Mouse (Mus musculus) MEL (cell line): ENCODE data around the gene Eef2kmt. TPM values are rescaled to one million over a fixed set of nuclear protein-coding genes. Genes with fewer than 3 reads are reported as not detected.
"Not testable (repeated sequence)": the region's sequence is repeated elsewhere in the genome, so short reads cannot be mapped to it uniquely, and the experiment has no call there.

ENCODE experiments used
- DNase-seq: peaks from one replicate; pipeline ENCODE4 v3.0.0; 2011; ENCODE audit warnings: low read depth, low spot score
- H3K27ac ChIP-seq: 2 replicates; pipeline ENCODE4 v1.5.1; 2012; ENCODE audit warnings: low read depth, mild to moderate bottlenecking, control low read depth, low read length, moderate library complexity; ENCODE audit not compliant: control insufficient read depth
- H3K27me3 ChIP-seq, 2 experiments: fragments of 150-350 bp in 1 of 2; sonication (generic) in 1 of 2; 2 replicates each; pipeline ENCODE4 v1.6.1; 2012; ENCODE audit warnings: low read length in 2 of 2, mild to moderate bottlenecking in 2 of 2, improper control_type of control experiment in 1 of 2, moderate library complexity in 1 of 2; ENCODE audit not compliant: insufficient read depth in 2 of 2, control insufficient read depth in 1 of 2
- H3K36me3 ChIP-seq, 2 experiments: 2 replicates each; pipeline ENCODE4 v1.6.1; 2012 to 2014; ENCODE audit warnings: low read length in 2 of 2, improper control_type of control experiment in 1 of 2, inconsistent platforms in 1 of 2, mild to moderate bottlenecking in 1 of 2; ENCODE audit not compliant: insufficient read depth in 2 of 2, control insufficient read depth in 1 of 2
- H3K4me1 ChIP-seq, 2 experiments: fragments of 150-350 bp in 1 of 2; sonication (generic) in 1 of 2; 2 replicates each; pipeline ENCODE4 v1.6.1; 2012; ENCODE audit warnings: low read length in 2 of 2, improper control_type of control experiment in 1 of 2, mild to moderate bottlenecking in 1 of 2; ENCODE audit not compliant: insufficient read depth in 2 of 2, control insufficient read depth in 1 of 2
- H3K4me3 ChIP-seq, 2 experiments: fragments of 150-350 bp in 1 of 2; sonication (generic) in 1 of 2; 2 replicates each; pipeline ENCODE4 v1.5.1; 2012; ENCODE audit warnings: low read depth in 2 of 2, low read length in 2 of 2, mild to moderate bottlenecking in 2 of 2, moderate library complexity in 2 of 2, control low read depth in 1 of 2, improper control_type of control experiment in 1 of 2; ENCODE audit not compliant: control insufficient read depth in 1 of 2, insufficient read depth in 1 of 2
- H3K79me2 ChIP-seq: 2 replicates; pipeline ENCODE4 v1.6.1; 2012; ENCODE audit warnings: mild to moderate bottlenecking, low read length, moderate library complexity; ENCODE audit not compliant: control insufficient read depth, poor library complexity, insufficient read depth
- H3K9ac ChIP-seq: 2 replicates; pipeline ENCODE4 v1.6.1; 2012; ENCODE audit warnings: low read depth, mild to moderate bottlenecking, control low read depth, low read length, moderate library complexity; ENCODE audit not compliant: control insufficient read depth, poor library complexity, severe bottlenecking
- H3K9me3 ChIP-seq: fragments of 150-350 bp; sonication (generic); replicated peaks from 2 replicates; pipeline ENCODE4 v1.6.1; 2012; ENCODE audit warnings: mild to moderate bottlenecking, low read length, improper control_type of control experiment, moderate library complexity; ENCODE audit not compliant: insufficient read depth
- BHLHE40 ChIP-seq: IDR thresholded peaks from 2 replicates; pipeline ENCODE4 v1.6.1; 2012; ENCODE audit warnings: low read depth, mild to moderate bottlenecking, inconsistent platforms, low read length, improper control_type of control experiment, borderline replicate concordance
- CHD2 ChIP-seq: IDR thresholded peaks from 2 replicates; pipeline ENCODE4 v1.6.1; 2011; ENCODE audit warnings: low read length, improper control_type of control experiment
- E2F4 ChIP-seq: IDR thresholded peaks from 2 replicates; pipeline ENCODE4 v1.6.1; 2011; ENCODE audit warnings: low read depth, low read length, improper control_type of control experiment, borderline replicate concordance
- GABPA ChIP-seq: IDR thresholded peaks from 2 replicates; pipeline ENCODE4 v1.6.1; 2012; ENCODE audit warnings: low read depth, mild to moderate bottlenecking, inconsistent platforms, low read length, improper control_type of control experiment, moderate library complexity
- GATA1 ChIP-seq: IDR thresholded peaks from 2 replicates; pipeline ENCODE4 v1.6.1; 2011; ENCODE audit warnings: low read depth, low read length, improper control_type of control experiment
- HCFC1 ChIP-seq: IDR thresholded peaks from 2 replicates; pipeline ENCODE4 v1.6.1; 2012; ENCODE audit warnings: low read depth, mild to moderate bottlenecking, inconsistent platforms, low read length, improper control_type of control experiment, moderate library complexity
- JUND ChIP-seq: IDR thresholded peaks from 2 replicates; pipeline ENCODE4 v1.6.1; 2011; ENCODE audit warnings: low read depth, mild to moderate bottlenecking, improper control_type of control experiment, low read length
- MAX ChIP-seq: IDR thresholded peaks from 2 replicates; pipeline ENCODE4 v1.6.1; 2011; ENCODE audit warnings: low read length, improper control_type of control experiment
- MEF2A ChIP-seq: IDR thresholded peaks from 2 replicates; pipeline ENCODE4 v1.6.1; 2014; ENCODE audit warnings: low read depth, mild to moderate bottlenecking, inconsistent platforms, low read length, improper control_type of control experiment; ENCODE audit not compliant: poor library complexity, insufficient replicate concordance, severe bottlenecking; ENCODE audit errors: extremely low read depth
- MXI1 ChIP-seq: IDR thresholded peaks from 2 replicates; pipeline ENCODE4 v1.6.1; 2011; ENCODE audit warnings: mild to moderate bottlenecking, low read depth, low read length, improper control_type of control experiment
- MYB ChIP-seq: IDR thresholded peaks from 2 replicates; pipeline ENCODE4 v1.6.1; 2011; ENCODE audit warnings: mild to moderate bottlenecking, low read depth, low read length, improper control_type of control experiment
- MYC ChIP-seq: IDR thresholded peaks from 2 replicates; pipeline ENCODE4 v1.6.1; 2011; ENCODE audit warnings: low read depth, mild to moderate bottlenecking, low read length, improper control_type of control experiment, moderate library complexity
- NELFE ChIP-seq: IDR thresholded peaks from 2 replicates; pipeline ENCODE4 v1.6.1; 2011; ENCODE audit warnings: low read depth, low read length, improper control_type of control experiment
- NRF1 ChIP-seq: IDR thresholded peaks from 2 replicates; pipeline ENCODE4 v1.6.1; 2014; ENCODE audit warnings: low read depth, mild to moderate bottlenecking, inconsistent platforms, low read length, improper control_type of control experiment, moderate library complexity; ENCODE audit not compliant: poor library complexity, insufficient read depth, severe bottlenecking
- POLR2A ChIP-seq, 2 experiments: IDR thresholded peaks; 2 replicates each; pipeline ENCODE4 v1.6.1; 2011 to 2012; ENCODE audit warnings: low read length in 2 of 2, mild to moderate bottlenecking in 2 of 2, control low read depth in 1 of 2, improper control_type of control experiment in 1 of 2, low read depth in 1 of 2, moderate library complexity in 1 of 2; ENCODE audit not compliant: control insufficient read depth in 1 of 2, insufficient read depth in 1 of 2, poor library complexity in 1 of 2
- POLR2AphosphoS5 ChIP-seq: IDR thresholded peaks from 2 replicates; pipeline ENCODE4 v1.6.1; 2012; ENCODE audit warnings: low read depth, borderline replicate concordance, mild to moderate bottlenecking, inconsistent platforms, low read length, moderate library complexity, mixed read lengths
- RCOR1 ChIP-seq: IDR thresholded peaks from 2 replicates; pipeline ENCODE4 v1.6.1; 2012; ENCODE audit warnings: low read depth, mild to moderate bottlenecking, inconsistent platforms, low read length, improper control_type of control experiment
- SIN3A ChIP-seq: IDR thresholded peaks from 2 replicates; pipeline ENCODE4 v1.6.1; 2012; ENCODE audit warnings: low read length, improper control_type of control experiment, inconsistent platforms
- SMC3 ChIP-seq: IDR thresholded peaks from 2 replicates; pipeline ENCODE4 v1.6.1; 2011; ENCODE audit warnings: low read depth, low read length, improper control_type of control experiment
- TAL1 ChIP-seq: IDR thresholded peaks from 2 replicates; pipeline ENCODE4 v1.6.1; 2012; ENCODE audit warnings: mild to moderate bottlenecking, inconsistent platforms, low read length, moderate library complexity, mixed read lengths
- TBP ChIP-seq: IDR thresholded peaks from 2 replicates; pipeline ENCODE4 v1.8.0; 2011; ENCODE audit warnings: low read depth, low read length, improper control_type of control experiment
- ZMIZ1 ChIP-seq: IDR thresholded peaks from 2 replicates; pipeline ENCODE4 v1.6.1; 2012; ENCODE audit warnings: low read depth, mild to moderate bottlenecking, inconsistent platforms, low read length, improper control_type of control experiment, moderate library complexity
- polyA plus RNA-seq, 2 experiments: library from polyadenylated mRNA; stranded (reverse) in 1 of 2; unstranded in 1 of 2; fragments of >175 nt in 1 of 2; fragments of >200 nt in 1 of 2; gene quantifications; 2 replicates each; pipeline versions ENCODE4 v1.2.1 to v1.2.4; 2012; ENCODE audit warnings: low replicate concordance in 2 of 2, low read depth in 1 of 2; ENCODE audit not compliant: insufficient read length in 2 of 2, insufficient read depth in 1 of 2, missing spikeins in 1 of 2
- total RNA-seq: library from RNA; depleted of rRNA; stranded (reverse); fragments of 300-350 nt; gene quantifications from 2 replicates; pipeline ENCODE4 v1.2.3, GENCODE M21; 2012

Eef2kmt gene
- total and polyA plus RNA-seq, 3 experiments, result 21.4 to 48.6 TPM; not detected in 1

- TF ChIP-seq TAL1, result no peak
- peak; percentile 97 for TF ChIP-seq MAX
- TF ChIP-seq SIN3A, result peak; percentile 95
- no peak for TF ChIP-seq SMC3
- TF ChIP-seq NELFE, result peak; percentile 98
- peak; percentile 84 for TF ChIP-seq HCFC1
- TF ChIP-seq GATA1, result no peak
- no peak; the same call in 1 of the 2 replicates for TF ChIP-seq E2F4
- TF ChIP-seq NRF1, result peak; percentile 86
- peak; percentile 75; the same call in 1 of the 2 replicates for TF ChIP-seq ZMIZ1
- TF ChIP-seq TBP, result peak; percentile 67; the same call in 1 of the 2 replicates
- no peak for TF ChIP-seq RCOR1
- TF ChIP-seq MXI1, result peak; percentile 98
These were observed 22.1 kb downstream of the Eef2kmt start, which contains the start of gene Alg1 (continued) for GRCm38 (mm10) chr16:5233418-5234313.

GRCm38 (mm10) chr16:5232982-5233381 is 22.8 kb downstream of the Eef2kmt start:
- H3K79me2 ChIP-seq, result peaks cover 7% of the 10 kb centered on the region
- TF ChIP-seq MYC (no peak), TAL1 (no peak), NELFE (no peak), MXI1 (no peak), ZMIZ1 (no peak), POLR2AphosphoS5 (no peak), JUND (no peak), POLR2A (IDR thresholded peaks at IDR 0.05; ENCODE audit: control insufficient read depth in 1 of 2, insufficient read depth in 1 of 2, low read depth in 1 of 2, low read length in 2 of 2, poor library complexity in 1 of 2) (no peak), MEF2A (no peak), MYB (no peak), BHLHE40 (no peak), E2F4 (no peak), CHD2 (no peak), GABPA (no peak)

GRCm38 (mm10) chr16:5228103-5228502 is 27.7 kb downstream of the Eef2kmt start:
- not testable (repeated sequence) for H3K9ac ChIP-seq, H3K36me3 ChIP-seq, DNase-seq, H3K4me1 ChIP-seq, H3K79me2 ChIP-seq, H3K27ac ChIP-seq, H3K4me3 ChIP-seq, H3K9me3 ChIP-seq, H3K27me3 ChIP-seq

More at GRCm38 (mm10) chr16:5232982-5233381, 22.8 kb downstream of the Eef2kmt start:
- Histone ChIP-seq H3K27ac (no peak overlapping the region), H3K4me3 (peak overlapping the region in 1 of 2 experiments; percentile 43; a peak in 2 of 4 replicates), H3K9ac (peak overlapping the region; percentile 26; the same call in 1 of the 2 replicates), H3K27me3 (no peaks in the 10 kb centered on the region), H3K36me3 (peaks cover 0 to 13% of the 10 kb centered on the region in 2 experiments; a peak in 2 of 4 replicates), H3K9me3 (no peaks in the 10 kb centered on the region), H3K4me1 (peaks cover 4 to 10% of the 10 kb centered on the region in 2 experiments)
- no peak for DNase-seq

- H3K4me1 ChIP-seq, H3K79me2 ChIP-seq, H3K27me3 ChIP-seq, DNase-seq, H3K27ac ChIP-seq, H3K9me3 ChIP-seq, H3K36me3 ChIP-seq, H3K4me3 ChIP-seq, H3K9ac ChIP-seq: not testable (repeated sequence)
These were observed 28.3 kb downstream of the Eef2kmt start for GRCm38 (mm10) chr16:5227501-5227900.
